Mouse (Mus musculus): Measurements from ENCODE around the gene Kcnq5.
"Not testable (repeated sequence)": the region's sequence is repeated elsewhere in the genome, so short reads cannot be mapped to it uniquely, and the experiment has no call there.

Kcnq5 gene

GRCm38 (mm10) chr1:21634013-21634412, 327.7 kb downstream of the Kcnq5 start:
- DNase-seq (ENCODE audit: low spot score): no peak

- DNase-seq (ENCODE audit: low spot score): no peak
These were observed 339.3 kb downstream of the Kcnq5 start for GRCm38 (mm10) chr1:21622455-21622854.

GRCm38 (mm10) chr1:21622039-21622438, 339.7 kb downstream of the Kcnq5 start:
- no peak for DNase-seq (ENCODE audit: low spot score)

DNA sequence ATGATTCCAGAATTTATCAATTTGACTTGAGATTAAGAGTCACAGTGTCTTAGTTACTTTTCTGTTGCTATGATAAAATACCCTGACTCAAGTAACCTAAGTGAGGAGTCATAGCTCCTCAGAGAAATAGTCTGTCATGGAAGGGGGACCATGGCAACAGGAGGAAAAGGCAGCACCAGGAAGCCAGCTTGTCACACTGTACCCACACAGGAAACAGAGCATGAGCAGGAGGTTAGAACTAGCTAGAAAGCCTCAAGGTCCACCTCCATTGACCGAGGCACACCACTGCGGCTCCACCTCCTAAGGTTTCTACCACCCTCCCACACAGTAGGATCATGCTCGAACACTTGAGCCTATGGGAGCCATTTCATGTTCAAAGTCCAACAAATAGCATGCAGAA, 343.0 kb downstream of the Kcnq5 start:
- DNase-seq (ENCODE audit: low spot score): no peak

- no peak for DNase-seq (ENCODE audit: low spot score)
These were observed 345.1 kb downstream of the Kcnq5 start for GRCm38 (mm10) chr1:21616666-21617065.

DNA sequence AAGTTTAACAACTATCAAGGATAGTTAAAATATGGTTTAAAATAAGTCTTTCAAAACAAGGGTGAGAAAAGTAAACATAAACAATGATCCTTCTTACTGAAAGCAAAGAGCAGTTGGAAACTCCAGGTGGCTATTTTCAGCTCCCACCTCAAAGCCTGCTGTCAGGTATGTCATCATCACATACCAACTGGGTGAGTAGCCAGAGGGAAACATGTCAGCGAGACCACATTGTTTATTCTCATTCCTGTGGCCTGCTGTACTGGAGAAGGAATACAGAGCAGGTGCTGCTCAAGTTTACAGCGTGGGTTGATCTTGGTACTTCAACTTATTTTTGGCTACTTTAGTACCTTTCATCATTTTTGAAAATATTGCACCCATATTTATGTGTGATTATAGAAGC, 347.8 kb downstream of the Kcnq5 start:
- no peak for DNase-seq (ENCODE audit: low spot score)

GRCm38 (mm10) chr1:21604003-21604402, 357.7 kb downstream of the Kcnq5 start:
- DNase-seq (ENCODE audit: low spot score): no peak

DNA sequence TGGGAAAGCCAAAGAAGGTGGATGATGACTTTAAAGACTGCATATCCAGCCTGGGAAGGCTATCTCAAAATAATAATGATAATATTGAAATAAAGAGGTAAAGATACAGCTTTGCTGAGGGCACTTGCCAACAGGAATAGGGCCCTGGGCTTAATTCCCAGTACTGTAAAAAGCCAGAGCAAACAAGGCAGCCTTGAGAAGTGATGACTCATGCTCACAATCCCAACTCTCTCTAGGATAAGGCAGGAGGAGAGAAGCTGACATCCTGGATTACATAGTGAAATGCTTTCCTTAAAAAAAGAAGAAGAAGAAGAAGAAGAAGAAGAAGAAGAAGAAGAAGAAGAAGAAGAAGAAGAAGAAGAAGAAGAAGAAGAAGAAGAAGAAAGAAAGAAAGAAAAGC, 359.2 kb downstream of the Kcnq5 start:
- no peak for DNase-seq (ENCODE audit: low spot score)

- DNase-seq (ENCODE audit: low spot score): no peak
These were observed 361.1 kb downstream of the Kcnq5 start for GRCm38 (mm10) chr1:21600606-21601005.

- no peak for DNase-seq (ENCODE audit: low spot score)
These were observed 367.9 kb downstream of the Kcnq5 start for GRCm38 (mm10) chr1:21593872-21594271.

DNA sequence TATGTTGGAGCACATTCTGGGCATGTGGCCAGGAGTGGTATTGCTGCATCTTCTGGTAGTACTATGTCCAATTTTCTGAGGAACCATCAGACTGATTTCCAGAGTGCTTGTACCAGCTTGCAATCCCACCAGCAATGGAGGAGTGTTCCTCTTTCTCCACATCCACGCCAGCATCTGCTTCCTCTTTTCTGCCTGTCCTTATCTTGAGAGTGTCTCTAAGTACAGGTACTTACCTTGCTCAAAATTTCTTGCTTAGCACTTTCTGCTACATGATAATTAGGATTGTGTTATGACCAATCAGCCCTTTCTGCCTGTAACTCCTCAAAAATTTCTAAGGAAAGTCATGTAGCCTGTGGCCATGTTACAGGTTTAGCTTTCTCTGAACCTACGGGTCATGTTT, 394.3 kb downstream of the Kcnq5 start:
- DNase-seq (ENCODE audit: low spot score): not testable (repeated sequence)

DNA sequence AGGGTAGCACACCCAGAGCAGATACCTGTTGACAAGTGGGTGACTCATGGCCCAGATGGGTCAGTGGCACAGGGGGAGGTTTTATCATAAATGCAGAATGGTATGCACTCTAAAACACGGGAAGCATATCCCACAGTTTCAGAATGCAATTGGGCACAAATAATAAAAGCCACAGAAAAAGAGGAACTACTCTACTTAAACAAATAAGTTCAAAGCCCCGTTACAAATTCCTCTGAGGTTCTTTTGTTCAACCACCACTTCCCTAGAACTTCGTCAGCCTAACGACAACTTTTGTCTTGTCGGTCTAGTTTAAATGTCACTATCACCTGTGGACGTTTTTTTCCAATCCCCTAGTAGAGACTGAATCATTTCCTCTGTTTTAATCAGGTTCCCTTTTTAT, 407.1 kb downstream of the Kcnq5 start:
- no peak for DNase-seq (ENCODE audit: low spot score)

DNA sequence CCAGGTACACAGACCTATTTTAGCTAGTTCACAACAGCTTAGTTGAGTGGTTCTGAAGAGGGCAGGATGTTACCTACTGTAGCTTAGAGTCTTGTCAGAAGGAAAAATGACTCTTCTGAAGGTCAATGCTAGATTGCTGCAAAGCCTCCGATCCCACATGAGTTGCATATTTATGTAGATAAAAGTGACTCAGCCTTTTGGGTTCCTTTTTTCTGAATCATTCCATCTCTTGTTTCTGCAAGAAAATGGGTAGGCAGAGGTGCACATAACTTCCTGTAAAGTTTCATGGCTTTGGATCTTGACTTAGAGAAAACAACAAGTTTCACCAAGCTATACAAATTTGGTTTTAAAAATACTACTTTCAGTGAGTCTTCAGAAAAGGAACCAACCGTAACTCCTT, 409.0 kb downstream of the Kcnq5 start:
- DNase-seq (ENCODE audit: low spot score): no peak

- no peak for DNase-seq (ENCODE audit: low spot score)
These were observed 417.8 kb downstream of the Kcnq5 start for GRCm38 (mm10) chr1:21543909-21544308.

GRCm38 (mm10) chr1:21539486-21539885, 422.3 kb downstream of the Kcnq5 start:
- DNase-seq (ENCODE audit: low spot score): no peak

DNA sequence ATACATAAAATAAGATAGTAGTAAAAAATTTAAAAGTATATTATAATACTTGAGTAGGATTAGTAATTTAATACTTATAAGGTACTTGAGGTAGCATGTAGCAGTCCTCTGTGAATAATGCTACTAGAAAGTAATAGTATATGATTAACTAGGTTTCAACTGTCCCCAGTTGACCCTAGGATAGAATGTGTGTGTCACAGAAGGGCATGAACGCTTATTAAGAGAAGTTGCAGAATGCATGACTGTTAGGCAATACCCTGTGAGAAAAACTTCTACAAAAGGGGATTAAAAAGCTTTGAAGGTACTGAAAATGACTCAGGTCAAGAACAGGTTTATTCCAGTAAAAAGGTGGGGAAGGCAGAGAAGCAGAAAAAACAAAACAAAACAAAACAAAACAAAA, 430.9 kb downstream of the Kcnq5 start:
- DNase-seq (ENCODE audit: low spot score): no peak

- no peak for DNase-seq (ENCODE audit: low spot score)
These were observed 439.7 kb downstream of the Kcnq5 start for GRCm38 (mm10) chr1:21521995-21522394.

DNA sequence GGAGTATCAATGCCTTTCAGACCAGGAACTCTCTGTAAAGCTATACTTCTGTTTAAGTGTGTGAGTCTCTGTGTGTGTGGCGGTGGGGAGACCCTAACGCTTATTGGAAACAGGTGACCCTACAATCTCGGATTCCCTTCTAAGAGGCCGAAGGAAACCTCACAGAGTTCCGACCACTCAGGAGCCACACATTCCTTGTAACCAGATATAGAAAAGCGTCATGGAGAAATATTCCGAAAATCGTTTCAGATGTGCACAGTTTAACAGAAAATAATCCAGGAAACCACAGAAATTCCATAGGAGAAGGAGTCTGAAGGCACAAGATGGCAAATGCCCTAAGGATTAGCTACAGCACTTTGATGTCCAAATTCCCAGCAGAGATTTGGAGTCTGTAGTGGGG, 440.3 kb downstream of the Kcnq5 start:
- DNase-seq (ENCODE audit: low spot score): no peak

GRCm38 (mm10) chr1:21520116-21520645, 441.6 kb downstream of the Kcnq5 start:
- no peak for DNase-seq (ENCODE audit: low spot score)

DNA sequence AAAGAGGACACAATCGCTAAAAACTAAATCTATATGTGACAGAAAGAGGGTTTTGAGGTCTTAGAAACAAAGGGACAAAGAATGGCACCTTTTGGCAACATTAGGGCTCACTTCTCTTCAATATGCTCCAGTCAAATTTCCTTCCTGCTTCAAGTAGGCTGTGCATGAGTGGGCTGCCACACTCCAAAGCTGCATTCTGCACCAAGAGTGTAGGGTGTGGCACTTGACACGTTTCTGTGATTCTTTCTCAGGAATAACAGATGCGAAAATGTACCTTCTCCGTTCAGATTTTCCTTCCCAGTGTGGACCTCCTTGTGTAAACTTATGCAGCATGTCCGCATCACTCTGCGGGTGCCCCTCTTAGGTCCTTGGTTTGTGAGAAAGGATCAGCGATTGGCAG, 455.1 kb downstream of the Kcnq5 start:
- no peak for DNase-seq (ENCODE audit: low spot score)

DNA sequence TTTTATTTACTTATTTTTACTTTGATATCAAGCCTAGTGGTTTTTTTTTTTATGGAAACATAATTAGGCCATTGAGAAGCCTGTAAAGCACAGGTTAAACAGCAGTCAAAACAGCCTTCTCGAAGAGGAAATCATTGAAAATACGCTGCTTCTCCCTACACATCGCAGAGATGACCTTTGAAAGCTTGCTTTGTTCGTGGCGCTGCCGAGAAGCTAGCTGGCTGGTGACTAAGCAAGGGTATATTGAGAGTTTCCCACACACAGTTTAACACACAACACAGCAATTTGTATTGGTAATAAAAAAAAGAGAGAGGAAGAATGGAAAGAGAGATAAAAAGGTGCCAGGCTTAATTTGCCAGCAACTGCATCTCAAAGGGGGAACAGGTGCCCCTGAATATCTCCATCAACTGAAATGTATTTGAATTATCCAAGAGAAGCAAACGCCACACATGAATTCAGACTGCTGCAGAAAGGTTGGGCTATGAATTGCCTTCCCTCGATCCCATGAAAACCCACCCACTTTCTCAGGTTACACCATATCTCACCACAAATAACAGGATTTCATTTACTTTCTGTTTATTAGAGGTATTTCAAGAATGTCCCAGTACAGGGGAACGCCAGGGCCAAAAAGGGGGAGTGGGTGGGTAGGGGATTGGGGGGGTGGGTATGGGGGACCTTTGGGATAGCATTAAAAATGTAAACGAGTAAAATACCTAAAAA, 461.8 kb downstream of the Kcnq5 start:
- DNase-seq (ENCODE audit: low spot score): no peak

- DNase-seq (ENCODE audit: low spot score): no peak
These were observed 465.4 kb downstream of the Kcnq5 start for GRCm38 (mm10) chr1:21496307-21496706.

- no peak for DNase-seq (ENCODE audit: low spot score)
These were observed 473.1 kb downstream of the Kcnq5 start for GRCm38 (mm10) chr1:21488645-21489044.

DNA sequence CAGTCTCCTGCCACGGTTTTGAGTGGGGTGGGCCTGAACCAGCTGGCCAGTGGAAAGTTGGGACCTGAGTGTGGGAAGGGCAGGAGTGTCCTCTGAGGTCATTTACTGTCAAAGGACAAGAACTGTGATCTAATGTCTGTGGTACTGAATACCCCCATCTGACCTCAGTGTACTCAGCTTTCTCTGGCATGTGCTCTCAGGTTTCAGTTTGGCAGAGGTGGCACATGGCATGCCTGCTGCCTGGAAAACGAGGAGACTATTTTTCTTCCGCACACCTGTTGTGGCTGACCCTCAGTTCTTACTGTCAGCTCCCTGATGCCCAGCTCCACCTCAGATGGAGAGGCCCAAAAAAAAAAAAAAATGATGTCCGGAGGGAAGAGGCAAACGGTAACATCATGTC, 475.5 kb downstream of the Kcnq5 start:
- DNase-seq (ENCODE audit: low spot score): no peak
